Mouse (Mus musculus) neural tube, embryonic 11.5 days (tissue): Measurements from ENCODE around the gene Snx3. TPM values are rescaled to one million over a fixed set of nuclear protein-coding genes. Genes with fewer than 3 reads are reported as not detected.

ENCODE experiments used
- ATAC-seq: fragments of 200-750 bp; cut with Nextera tagmentation; 2 replicates; pipeline ENCODE4 v1.8.0; 2017; ENCODE audit warnings: moderate number of reproducible peaks, mild to moderate bottlenecking, moderate TSS enrichment, moderate library complexity; ENCODE audit not compliant: insufficient read depth, low FRiP score, low TSS enrichment
- DNase-seq: peaks from one replicate; pipeline ENCODE4 v3.0.0-alpha.2; 2015; ENCODE audit warnings: low spot score
- H3K27ac ChIP-seq: fragments of 300-500 bp; sonication (generic); 2 replicates; pipeline ENCODE4 v1.5.1; 2014; ENCODE audit warnings: low read depth, mild to moderate bottlenecking, low read length
- H3K27me3 ChIP-seq: fragments of 300-500 bp; sonication (generic); 2 replicates; pipeline ENCODE4 v1.6.1; 2014; ENCODE audit warnings: mild to moderate bottlenecking, low read length, mixed read lengths; ENCODE audit not compliant: control insufficient read depth, insufficient read depth
- H3K36me3 ChIP-seq: fragments of 300-500 bp; sonication (generic); 2 replicates; pipeline ENCODE4 v1.6.1; 2014; ENCODE audit warnings: mild to moderate bottlenecking, low read length, moderate library complexity, mixed read lengths; ENCODE audit not compliant: control insufficient read depth, insufficient read depth
- H3K4me1 ChIP-seq: fragments of 300-500 bp; sonication (generic); 2 replicates; pipeline ENCODE4 v1.6.1; 2014; ENCODE audit warnings: low read length, mixed read lengths; ENCODE audit not compliant: control insufficient read depth, insufficient read depth
- H3K4me2 ChIP-seq: fragments of 300-500 bp; sonication (generic); 2 replicates; pipeline ENCODE4 v1.6.1; 2014; ENCODE audit warnings: low read depth, mild to moderate bottlenecking, moderate library complexity
- H3K4me3 ChIP-seq: fragments of 300-500 bp; sonication (generic); 2 replicates; pipeline ENCODE4 v1.5.1; 2014; ENCODE audit warnings: low read depth, low read length
- H3K9ac ChIP-seq: fragments of 300-500 bp; sonication (generic); 2 replicates; pipeline ENCODE4 v1.6.1; 2014; ENCODE audit warnings: mild to moderate bottlenecking, low read length
- H3K9me3 ChIP-seq: fragments of 300-500 bp; sonication (generic); 2 replicates; pipeline ENCODE4 v1.6.1; 2016; ENCODE audit warnings: low read length; ENCODE audit not compliant: control insufficient read depth
- WGBS: fragments of 180-500 bp; shearing (Covaris S2); extraction: QIAGEN DNeasy Blood & Tissue Kit; methylation state at CpG from one replicate; pipeline ENCODE4 v1.1.7; 2014; 5-methylcytosine and 5-hydroxymethylcytosine counted together
- polyA plus RNA-seq: library from polyadenylated mRNA; unstranded; fragments of >200 nt; fragmentation: Nextera tagmentation; extraction: Ambion mirVana; gene quantifications from 2 replicates; pipeline ENCODE4 v1.2.1, GENCODE M21; 2014

Gene Snx3
- polyA plus RNA-seq, 1 experiment from 2014 or later = 226 TPM

- Histone ChIP-seq H3K4me1 (0 out of 2 replicates have a peak, but pooled peaks cover 3% of the 10 kb centered on the region), H3K4me3 (no peak overlapping the region), H3K27ac (no peak overlapping the region), H3K9me3 (no peaks in the 10 kb centered on the region), H3K36me3 (no peaks in the 10 kb centered on the region), H3K9ac (no peak overlapping the region), H3K4me2 (no peak overlapping the region), H3K27me3 (no peaks in the 10 kb centered on the region)
- ATAC-seq = no peak
- 95% methylated on average over 10 of the region's 10 CpGs for WGBS
- no peak for DNase-seq
Measured at GRCm38 (mm10) chr10:42476774-42477475, 24.9 kb upstream of the Snx3 start.

DNA sequence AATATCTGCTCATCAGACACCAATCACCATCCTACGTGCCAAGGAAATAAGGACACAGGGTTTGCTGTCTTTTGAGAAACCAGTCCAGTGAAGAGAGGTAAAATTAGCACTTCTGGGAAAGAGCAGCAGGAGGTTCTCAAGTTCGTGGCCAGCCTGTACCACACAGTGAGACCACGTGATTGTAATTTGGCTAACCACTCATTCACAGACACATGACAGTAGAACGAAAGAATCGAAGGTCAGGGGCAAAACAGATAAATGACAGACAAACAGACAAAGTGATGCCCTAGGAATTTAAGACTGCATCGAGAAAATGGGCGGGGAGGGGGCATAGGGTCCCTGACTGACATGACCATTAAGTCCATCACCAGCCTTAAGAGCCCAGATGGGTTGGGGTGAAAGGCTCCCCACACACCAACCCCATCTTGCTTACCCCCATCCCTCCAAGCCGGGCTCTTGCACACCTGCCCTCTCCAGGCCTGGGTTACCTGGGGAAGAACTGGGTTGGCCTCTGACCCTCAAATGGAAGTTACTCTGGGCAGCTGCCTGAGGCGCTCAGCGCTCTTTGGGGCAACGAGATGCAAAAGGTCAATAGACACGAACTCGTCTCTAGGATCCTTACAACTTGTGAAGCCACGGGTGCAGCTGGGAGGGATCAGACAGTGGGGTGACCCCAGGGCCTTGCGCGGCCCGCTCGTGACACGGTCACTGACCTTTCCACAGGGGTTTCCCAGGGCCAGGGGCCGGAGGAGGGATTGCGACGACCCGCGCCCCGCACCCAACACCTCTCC, 24.1 kb upstream of the Snx3 start:
- WGBS = 11% methylated on average over 25 of the region's 25 CpGs
- peak overlapping the region; percentile 86 for H3K9ac ChIP-seq
- no peaks in the 10 kb centered on the region for H3K9me3 ChIP-seq
- DNase-seq (no peak), ATAC-seq (peak; percentile 15; the same call in 1 of the 2 replicates)
- peak overlapping the region; percentile 83 for H3K4me2 ChIP-seq
- no peaks in the 10 kb centered on the region for H3K36me3 ChIP-seq
- H3K27ac ChIP-seq = peak overlapping the region; percentile 82
- 0 out of 2 replicates have a peak, but pooled peaks cover 3% of the 10 kb centered on the region for H3K4me1 ChIP-seq
- peak overlapping the region; percentile 70 for H3K4me3 ChIP-seq
- no peaks in the 10 kb centered on the region for H3K27me3 ChIP-seq

DNA sequence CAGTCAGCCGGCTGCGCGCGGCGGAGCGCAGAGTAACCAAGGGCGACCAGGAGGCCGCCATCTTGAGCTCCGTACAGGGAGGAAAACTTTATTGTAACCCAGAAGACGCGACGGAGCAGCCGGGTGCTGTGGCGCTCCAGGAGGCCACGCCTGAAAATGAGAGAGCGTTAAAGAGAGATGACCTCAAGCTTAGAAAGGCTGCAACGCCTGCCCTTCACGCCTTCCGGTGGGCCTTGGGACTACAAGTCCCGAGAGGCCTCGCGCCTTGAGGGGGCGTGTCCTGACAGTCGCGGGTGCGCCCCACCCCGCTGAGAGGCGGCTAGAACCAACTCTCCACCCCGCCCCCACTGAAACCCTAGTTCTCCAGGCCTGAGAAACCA, 23.5 kb upstream of the Snx3 start, which contains the start of gene Afg1l:
Gene Afg1l (minus strand): TSS at position 225 of the 380 bp plus-strand sequence.
- no peaks in the 10 kb centered on the region for H3K27me3 ChIP-seq
- 0% methylated on average over 24 of the region's 29 CpGs for WGBS

DNA sequence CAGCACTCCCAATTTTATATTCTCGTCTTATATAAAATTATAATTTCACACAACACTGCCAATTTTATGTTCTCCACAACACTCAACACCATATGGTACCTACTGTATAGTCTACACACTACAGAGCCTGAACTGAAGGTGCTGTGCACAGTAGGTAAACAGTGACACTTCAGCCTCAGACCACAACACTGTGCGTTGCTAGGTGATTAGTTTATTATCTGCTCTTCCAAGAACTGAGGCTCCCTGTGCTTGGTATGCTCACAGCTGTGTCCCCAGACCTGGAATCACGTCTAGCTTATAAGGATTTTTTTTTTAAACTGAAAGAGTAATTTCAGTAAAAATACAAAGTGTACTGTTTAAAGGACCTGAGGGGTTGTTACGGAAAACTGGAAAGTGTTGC, 21.1 kb upstream of the Snx3 start:
- no peak overlapping the region for H3K4me2 ChIP-seq
- no peak for DNase-seq
- no peak overlapping the region for H3K27ac ChIP-seq
- H3K9me3 ChIP-seq = no peaks in the 10 kb centered on the region
- H3K4me1 ChIP-seq = 0 out of 2 replicates have a peak, but pooled peaks cover 3% of the 10 kb centered on the region
- H3K27me3 ChIP-seq = no peaks in the 10 kb centered on the region
- WGBS = 74% methylated on average over 4 of the region's 4 CpGs
- H3K9ac ChIP-seq = no peak overlapping the region
- no peak for ATAC-seq
- H3K36me3 ChIP-seq = no peaks in the 10 kb centered on the region
- H3K4me3 ChIP-seq = no peak overlapping the region

More for the DNA sequence above, 23.5 kb upstream of the Snx3 start, which contains the start of gene Afg1l:
- no peaks in the 10 kb centered on the region for H3K9me3 ChIP-seq
- 0 out of 2 replicates have a peak, but pooled peaks cover 3% of the 10 kb centered on the region for H3K4me1 ChIP-seq
- no peaks in the 10 kb centered on the region for H3K36me3 ChIP-seq
- H3K4me2 ChIP-seq = peak within 1 kb of the TSS; percentile 83
- H3K9ac ChIP-seq = peak within 1 kb of the TSS; percentile 86
- peak; percentile 88 for ATAC-seq
- H3K4me3 ChIP-seq = peak within 1 kb of the TSS; percentile 70
- peak; percentile 93 for DNase-seq
- H3K27ac ChIP-seq = peak within 1 kb of the TSS; percentile 82

- Histone ChIP-seq H3K4me1 (no peaks in the 10 kb centered on the region; the same call in 1 of the 2 replicates), H3K4me2 (no peak overlapping the region), H3K4me3 (no peak overlapping the region), H3K9ac (no peak overlapping the region), H3K9me3 (no peaks in the 10 kb centered on the region), H3K36me3 (no peaks in the 10 kb centered on the region), H3K27me3 (no peaks in the 10 kb centered on the region), H3K27ac (no peak overlapping the region)
- 35% methylated on average over 8 of the region's 8 CpGs for WGBS
- no peak for DNase-seq
- no peak for ATAC-seq
Measured at GRCm38 (mm10) chr10:42488606-42489296, 13.1 kb upstream of the Snx3 start.

- DNase-seq (no peak), ATAC-seq (no peak)
- H3K27ac ChIP-seq = no peak overlapping the region
- H3K36me3 ChIP-seq = no peaks in the 10 kb centered on the region
- H3K4me2 ChIP-seq = no peak overlapping the region
- H3K9ac ChIP-seq = no peak overlapping the region
- no peaks in the 10 kb centered on the region for H3K27me3 ChIP-seq
- no peaks in the 10 kb centered on the region for H3K9me3 ChIP-seq
- H3K4me3 ChIP-seq = no peak overlapping the region
- WGBS = 68% methylated on average over 1 of the region's 1 CpGs
- no peaks in the 10 kb centered on the region for H3K4me1 ChIP-seq
Measured at GRCm38 (mm10) chr10:42491158-42491557, 10.7 kb upstream of the Snx3 start.

DNA sequence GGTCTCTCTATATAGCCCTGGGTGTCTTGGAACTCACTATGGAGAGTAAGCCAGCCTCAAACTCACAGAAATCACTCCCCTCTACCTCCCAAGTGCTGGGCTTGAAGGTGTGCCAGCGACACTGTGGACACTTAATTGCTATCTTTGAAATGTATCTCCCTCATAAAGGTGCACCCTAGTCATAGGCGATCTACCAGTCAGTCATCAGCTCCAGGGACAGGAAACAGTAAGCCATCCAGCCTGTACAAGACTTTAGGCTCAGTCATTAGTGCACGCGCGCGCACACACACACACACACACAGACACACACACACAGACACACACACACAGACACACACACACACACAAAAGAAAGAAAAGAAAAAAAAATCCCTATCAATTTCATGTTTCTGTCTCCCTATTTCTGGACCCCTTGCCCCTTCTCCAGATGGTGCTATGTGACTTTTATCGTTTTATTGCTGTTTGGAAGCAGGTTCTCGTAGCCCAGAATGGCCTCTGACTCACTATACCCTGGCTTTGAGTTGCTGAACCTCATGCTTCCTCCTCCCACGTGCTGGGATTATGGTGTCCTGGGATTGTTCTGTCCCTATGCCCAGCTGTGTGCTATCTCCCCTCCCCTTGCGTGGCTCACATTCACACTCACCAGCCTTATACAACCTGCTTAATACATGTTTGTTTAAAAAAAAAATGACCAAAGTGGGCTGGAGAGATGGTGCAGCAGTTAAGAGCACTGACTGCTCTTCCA, 9.6 kb upstream of the Snx3 start:
- Histone ChIP-seq H3K4me3 (no peak overlapping the region), H3K36me3 (no peaks in the 10 kb centered on the region), H3K27ac (no peak overlapping the region), H3K4me2 (no peak overlapping the region), H3K27me3 (no peaks in the 10 kb centered on the region), H3K9ac (no peak overlapping the region), H3K9me3 (no peaks in the 10 kb centered on the region), H3K4me1 (no peaks in the 10 kb centered on the region)
- no peak for DNase-seq
- ATAC-seq = no peak
- 76% methylated on average over 10 of the region's 10 CpGs for WGBS

- WGBS = 71% methylated on average over 4 of the region's 4 CpGs
Measured at GRCm38 (mm10) chr10:42493000-42493399, 8.8 kb upstream of the Snx3 start.

More at GRCm38 (mm10) chr10:42493000-42493399, 8.8 kb upstream of the Snx3 start:
- no peak overlapping the region for H3K4me3 ChIP-seq
- H3K36me3 ChIP-seq = no peaks in the 10 kb centered on the region
- no peaks in the 10 kb centered on the region for H3K9me3 ChIP-seq
- no peak overlapping the region for H3K9ac ChIP-seq
- H3K4me2 ChIP-seq = no peak overlapping the region
- no peaks in the 10 kb centered on the region for H3K27me3 ChIP-seq
- H3K4me1 ChIP-seq = no peaks in the 10 kb centered on the region
- H3K27ac ChIP-seq = no peak overlapping the region
- DNase-seq (no peak), ATAC-seq (no peak)
